Mouse (Mus musculus): ENCODE data around the gene Nt5dc1. TPM values are rescaled to one million over a fixed set of nuclear protein-coding genes. Genes with fewer than 3 reads are reported as not detected.

Gene Nt5dc1
- polyA plus RNA-seq, 1 experiment from 2014 or later, result 2.9 TPM

- Histone ChIP-seq H3K4me2 (replicated peaks) (peak within 1 kb of the TSS; percentile 93), H3K27me3 (ENCODE audit: control insufficient read depth, insufficient read depth, low read length) (no peaks in the 10 kb centered on the region), H3K9ac (peak within 1 kb of the TSS; percentile 91), H3K27ac (peak within 1 kb of the TSS; percentile 99), H3K4me3 (replicated peaks; ENCODE audit: low read length) (peak within 1 kb of the TSS; percentile 74), H3K4me1 (replicated peaks; ENCODE audit: control insufficient read depth, insufficient read depth, low read length) (peaks cover 37% of the 10 kb centered on the region), H3K36me3 (replicated peaks; ENCODE audit: control insufficient read depth, insufficient read depth) (0 out of 2 replicates have a peak, but pooled peaks cover 3% of the 10 kb centered on the region), H3K9me3 (ENCODE audit: control insufficient read depth, low read length) (no peaks in the 10 kb centered on the region)
- peak; percentile 98 for ATAC-seq (ENCODE audit: low FRiP score)
- peak; percentile 98 for DNase-seq (ENCODE audit: low spot score)
- WGBS, result under 1% methylated on average over 38 of the region's 38 CpGs
These were observed 120.9 kb downstream of the Nt5dc1 start, which contains the start of gene Tspyl4 for GRCm38 (mm10) chr10:34297299-34297979. Gene Tspyl4 (plus strand): TSS chr10:34297442.

GRCm38 (mm10) chr10:34296911-34297298, 121.4 kb downstream of the Nt5dc1 start:
- WGBS, result 3% methylated on average over 13 of the region's 13 CpGs
- peak overlapping the region; percentile 91 for H3K9ac ChIP-seq
- H3K36me3 ChIP-seq (replicated peaks; ENCODE audit: control insufficient read depth, insufficient read depth), result no peaks in the 10 kb centered on the region
- H3K27me3 ChIP-seq (ENCODE audit: control insufficient read depth, insufficient read depth, low read length), result no peaks in the 10 kb centered on the region
- H3K27ac ChIP-seq, result peak overlapping the region; percentile 99
- H3K4me3 ChIP-seq (replicated peaks; ENCODE audit: low read length), result peak overlapping the region; percentile 74
- H3K4me2 ChIP-seq (replicated peaks), result peak overlapping the region; percentile 93
- H3K4me1 ChIP-seq (replicated peaks; ENCODE audit: control insufficient read depth, insufficient read depth, low read length), result peaks cover 37% of the 10 kb centered on the region
- no peaks in the 10 kb centered on the region for H3K9me3 ChIP-seq (ENCODE audit: control insufficient read depth, low read length)
- DNase-seq (ENCODE audit: low spot score) (no peak), ATAC-seq (ENCODE audit: low FRiP score) (peak; percentile 32)

- no peak for DNase-seq (ENCODE audit: low spot score)
- H3K4me2 ChIP-seq (replicated peaks), result peak overlapping the region; percentile 95
- WGBS, result 5% methylated on average over 47 of the region's 47 CpGs
- peak overlapping the region; percentile 86 for H3K27ac ChIP-seq
- H3K9me3 ChIP-seq (ENCODE audit: control insufficient read depth, low read length), result no peaks in the 10 kb centered on the region
- H3K4me1 ChIP-seq (replicated peaks; ENCODE audit: control insufficient read depth, insufficient read depth, low read length), result peaks cover 21% of the 10 kb centered on the region
- H3K9ac ChIP-seq, result peak overlapping the region; percentile 96
- H3K4me3 ChIP-seq (replicated peaks; ENCODE audit: low read length), result peak overlapping the region; percentile 88
- peaks cover 15% of the 10 kb centered on the region for H3K36me3 ChIP-seq (replicated peaks; ENCODE audit: control insufficient read depth, insufficient read depth)
- ATAC-seq (ENCODE audit: low FRiP score), result peak; percentile 0; the same call in 1 of the 2 replicates
- H3K27me3 ChIP-seq (ENCODE audit: control insufficient read depth, insufficient read depth, low read length), result no peaks in the 10 kb centered on the region
These were observed 135.7 kb downstream of the Nt5dc1 start for GRCm38 (mm10) chr10:34282420-34283238.

- H3K4me1 ChIP-seq (replicated peaks; ENCODE audit: control insufficient read depth, insufficient read depth, low read length), result peaks cover 21% of the 10 kb centered on the region
- peak; percentile 99 for DNase-seq (ENCODE audit: low spot score)
- ATAC-seq (ENCODE audit: low FRiP score), result peak; percentile 99
- H3K27ac ChIP-seq, result peak within 1 kb of the TSS; percentile 86
- under 1% methylated on average over 37 of the region's 38 CpGs for WGBS
- peak within 1 kb of the TSS; percentile 96 for H3K9ac ChIP-seq
- H3K27me3 ChIP-seq (ENCODE audit: control insufficient read depth, insufficient read depth, low read length), result no peaks in the 10 kb centered on the region
- 0 out of 2 replicates have a peak, but pooled peaks cover 8% of the 10 kb centered on the region for H3K36me3 ChIP-seq (replicated peaks; ENCODE audit: control insufficient read depth, insufficient read depth)
- no peaks in the 10 kb centered on the region for H3K9me3 ChIP-seq (ENCODE audit: control insufficient read depth, low read length)
- H3K4me2 ChIP-seq (replicated peaks), result peak within 1 kb of the TSS; percentile 95
- H3K4me3 ChIP-seq (replicated peaks; ENCODE audit: low read length), result peak within 1 kb of the TSS; percentile 88
These were observed 136.4 kb downstream of the Nt5dc1 start, which contains the start of gene Tspyl1 for GRCm38 (mm10) chr10:34281962-34282388. Gene Tspyl1 (plus strand): TSS chr10:34282190.

GRCm38 (mm10) chr10:34281211-34281961, 137.0 kb downstream of the Nt5dc1 start:
- H3K4me1 ChIP-seq (replicated peaks; ENCODE audit: control insufficient read depth, insufficient read depth, low read length), result peaks cover 21% of the 10 kb centered on the region
- DNase-seq (ENCODE audit: low spot score), result peak; percentile 67
- peak overlapping the region; percentile 86 for H3K27ac ChIP-seq
- peak overlapping the region; percentile 88 for H3K4me3 ChIP-seq (replicated peaks; ENCODE audit: low read length)
- 0 out of 2 replicates have a peak, but pooled peaks cover 7% of the 10 kb centered on the region for H3K36me3 ChIP-seq (replicated peaks; ENCODE audit: control insufficient read depth, insufficient read depth)
- WGBS, result 18% methylated on average over 14 of the region's 14 CpGs
- peak overlapping the region; percentile 96 for H3K9ac ChIP-seq
- H3K27me3 ChIP-seq (ENCODE audit: control insufficient read depth, insufficient read depth, low read length), result no peaks in the 10 kb centered on the region
- no peaks in the 10 kb centered on the region for H3K9me3 ChIP-seq (ENCODE audit: control insufficient read depth, low read length)
- ATAC-seq (ENCODE audit: low FRiP score), result no peak; the same call in 1 of the 2 replicates
- peak overlapping the region; percentile 81 for H3K4me2 ChIP-seq (replicated peaks)

GRCm38 (mm10) chr10:34280591-34281175, 137.7 kb downstream of the Nt5dc1 start:
- Histone ChIP-seq H3K4me2 (replicated peaks) (peak overlapping the region; percentile 81), H3K4me3 (replicated peaks; ENCODE audit: low read length) (peak overlapping the region; percentile 88), H3K9me3 (ENCODE audit: control insufficient read depth, low read length) (no peaks in the 10 kb centered on the region), H3K27me3 (ENCODE audit: control insufficient read depth, insufficient read depth, low read length) (no peaks in the 10 kb centered on the region), H3K27ac (0 out of 2 replicates have a peak overlapping the region, but pooled peaks have one; percentile 6), H3K36me3 (replicated peaks; ENCODE audit: control insufficient read depth, insufficient read depth) (0 out of 2 replicates have a peak, but pooled peaks cover 3% of the 10 kb centered on the region), H3K4me1 (replicated peaks; ENCODE audit: control insufficient read depth, insufficient read depth, low read length) (peaks cover 21% of the 10 kb centered on the region), H3K9ac (peak overlapping the region; percentile 24; the same call in 1 of the 2 replicates)
- peak; percentile 7; the same call in 1 of the 2 replicates for ATAC-seq (ENCODE audit: low FRiP score)
- peak; percentile 91 for DNase-seq (ENCODE audit: low spot score)
- WGBS, result 27% methylated on average over 13 of the region's 13 CpGs

GRCm38 (mm10) chr10:34271681-34272080, 146.7 kb downstream of the Nt5dc1 start:
- no peak for ATAC-seq (ENCODE audit: low FRiP score)
- H3K4me2 ChIP-seq (replicated peaks), result no peak overlapping the region
- H3K9me3 ChIP-seq (ENCODE audit: control insufficient read depth, low read length), result no peaks in the 10 kb centered on the region
- H3K27me3 ChIP-seq (ENCODE audit: control insufficient read depth, insufficient read depth, low read length), result no peaks in the 10 kb centered on the region
- no peak overlapping the region for H3K4me3 ChIP-seq (replicated peaks; ENCODE audit: low read length)
- peak; percentile 46 for DNase-seq (ENCODE audit: low spot score)
- no peak overlapping the region for H3K9ac ChIP-seq
- no peaks in the 10 kb centered on the region for H3K4me1 ChIP-seq (replicated peaks; ENCODE audit: control insufficient read depth, insufficient read depth, low read length)
- 55% methylated on average over 7 of the region's 7 CpGs for WGBS
- no peaks in the 10 kb centered on the region for H3K36me3 ChIP-seq (replicated peaks; ENCODE audit: control insufficient read depth, insufficient read depth)
- H3K27ac ChIP-seq, result no peak overlapping the region

- DNase-seq (ENCODE audit: low spot score) (no peak), ATAC-seq (ENCODE audit: low FRiP score) (no peak)
- H3K27me3 ChIP-seq (ENCODE audit: control insufficient read depth, insufficient read depth, low read length), result no peaks in the 10 kb centered on the region
- no peaks in the 10 kb centered on the region for H3K4me1 ChIP-seq (replicated peaks; ENCODE audit: control insufficient read depth, insufficient read depth, low read length)
- no peak overlapping the region for H3K9ac ChIP-seq
- no peak overlapping the region for H3K4me3 ChIP-seq (replicated peaks; ENCODE audit: low read length)
- H3K9me3 ChIP-seq (ENCODE audit: control insufficient read depth, low read length), result no peaks in the 10 kb centered on the region
- no peaks in the 10 kb centered on the region for H3K36me3 ChIP-seq (replicated peaks; ENCODE audit: control insufficient read depth, insufficient read depth)
- H3K27ac ChIP-seq, result no peak overlapping the region
- H3K4me2 ChIP-seq (replicated peaks), result no peak overlapping the region
- WGBS, result 77% methylated on average over 5 of the region's 5 CpGs
These were observed 150.9 kb downstream of the Nt5dc1 start for GRCm38 (mm10) chr10:34267312-34268070.
